ENCODE assay signal across 9 mouse cellular contexts in the genomic region with DNA sequence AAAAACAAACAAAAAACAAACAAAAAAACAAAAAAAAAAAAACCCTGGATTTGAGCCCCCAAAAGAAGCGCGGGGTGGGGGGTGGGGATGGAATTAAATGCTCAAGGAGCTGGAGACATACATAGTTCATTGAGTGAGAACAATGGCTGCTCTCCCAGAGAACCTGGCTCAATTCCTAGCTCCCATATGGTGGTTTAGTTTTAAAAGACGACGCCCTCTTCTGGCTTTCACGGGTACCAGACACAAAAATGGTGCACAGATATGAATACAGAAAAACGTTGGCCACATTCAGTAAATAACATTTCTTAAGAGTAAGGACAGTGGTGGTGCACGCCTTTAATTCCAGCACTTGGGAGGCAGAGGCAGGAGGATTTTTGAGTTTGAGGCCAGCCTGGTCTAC. TPM values are rescaled to one million over a fixed set of nuclear protein-coding genes. Genes with fewer than 3 reads are reported as not detected.
DNase-seq lines count a peak whose midpoint lies in the region; ATAC-seq and TF ChIP-seq lines count a peak whose summit lies in the region.
"Had no signal": no experiment of that assay in that cellular context is flagged by ENCODE, and none has a peak within 500 bp of the region (broad histone marks: within the 10 kb centered on the region; RNA-seq: fewer than 3 reads in every experiment).

No protein-coding gene starts in this region.

- H3K4me2 ChIP-seq in heart, embryonic 11.5 days: peak overlapping the region; percentile 88

- H3K27ac ChIP-seq in heart, embryonic 11.5 days (ENCODE audit: low read depth, low read length): no peak overlapping the region
- H3K27ac ChIP-seq in heart, embryonic 10.5 days: no peak overlapping the region
- peak overlapping the region; percentile 50; the same call in 1 of the 2 replicates for H3K27ac ChIP-seq in ES-Bruce4 (ENCODE audit: insufficient read depth, low read length)
- H3K27ac ChIP-seq in limb, embryonic 10.5 days: no peak overlapping the region
- no peak overlapping the region for H3K27ac ChIP-seq in thymus, adult 2 months (ENCODE audit: control insufficient read depth, insufficient read depth, low read length)

- no peaks in the 10 kb centered on the region; the same call in 1 of the 2 replicates for H3K36me3 ChIP-seq in heart, embryonic 11.5 days (ENCODE audit: control insufficient read depth, insufficient read depth, low read length)
- H3K36me3 ChIP-seq in heart, embryonic 10.5 days: peaks cover 4% of the 10 kb centered on the region; the same call in 1 of the 2 replicates
- H3K36me3 ChIP-seq in ES-Bruce4 (ENCODE audit: control insufficient read depth, insufficient read depth, low read length, poor library complexity, severe bottlenecking): peaks cover 16% of the 10 kb centered on the region
- H3K36me3 ChIP-seq in limb, embryonic 10.5 days: peaks cover 11% of the 10 kb centered on the region; the same call in 1 of the 2 replicates
- H3K36me3 ChIP-seq in thymus, adult 2 months (ENCODE audit: control insufficient read depth, insufficient read depth, low read length): peaks cover 6% of the 10 kb centered on the region

- ATAC-seq in heart, embryonic 11.5 days (replicated peaks; ENCODE audit: insufficient number of reproducible peaks, low FRiP score, low TSS enrichment): no peak
- peak; percentile 30; the same call in 1 of the 2 replicates for ATAC-seq in megakaryocyte progenitor cell, adult 5-6 weeks (replicated peaks; ENCODE audit: poor library complexity)

- TF ChIP-seq CTCF in ES-Bruce4 (IDR thresholded peaks at IDR 0.05; ENCODE audit: low read depth, low read length): no peak
- TF ChIP-seq CTCF in thymus, adult 2 months (IDR thresholded peaks at IDR 0.05; ENCODE audit: borderline replicate concordance, control insufficient read depth, extremely low read depth, insufficient read depth, low read length, poor library complexity): no peak

- no peak overlapping the region for H3K4me3 ChIP-seq in heart, embryonic 11.5 days (ENCODE audit: low read depth, low read length)
- no peak overlapping the region; the same call in 1 of the 2 replicates for H3K4me3 ChIP-seq in heart, embryonic 10.5 days
- H3K4me3 ChIP-seq in ES-Bruce4 (ENCODE audit: low read depth, low read length): peak overlapping the region; percentile 50
- no peak overlapping the region for H3K4me3 ChIP-seq in limb, embryonic 10.5 days
- no peak overlapping the region for H3K4me3 ChIP-seq in thymus, adult 2 months (ENCODE audit: control insufficient read depth, insufficient read depth, low read length)

- TF ChIP-seq EP300 in ES-Bruce4 (IDR thresholded peaks at IDR 0.05; ENCODE audit: insufficient read depth, low read depth, low read length): no peak

- no peak overlapping the region for H3K9ac ChIP-seq in heart, embryonic 11.5 days (ENCODE audit: low read depth, low read length)
- H3K9ac ChIP-seq in ES-Bruce4 (ENCODE audit: low read depth, poor library complexity, severe bottlenecking): peak overlapping the region; percentile 93

- no peaks in the 10 kb centered on the region for H3K4me1 ChIP-seq in heart, embryonic 11.5 days (ENCODE audit: control insufficient read depth, insufficient read depth, low read length)
- H3K4me1 ChIP-seq in heart, embryonic 10.5 days: no peaks in the 10 kb centered on the region
- peaks cover 1% of the 10 kb centered on the region for H3K4me1 ChIP-seq in ES-Bruce4 (ENCODE audit: control insufficient read depth, insufficient read depth, low read length)
- H3K4me1 ChIP-seq in limb, embryonic 10.5 days: no peaks in the 10 kb centered on the region
- no peaks in the 10 kb centered on the region for H3K4me1 ChIP-seq in thymus, adult 2 months (replicated peaks; ENCODE audit: control insufficient read depth, insufficient read depth, low read length)

- no peak for TF ChIP-seq POLR2A in ES-Bruce4 (IDR thresholded peaks at IDR 0.05; ENCODE audit: insufficient read depth, low read length)
- TF ChIP-seq POLR2A in thymus, adult 2 months (IDR thresholded peaks at IDR 0.05; ENCODE audit: control insufficient read depth, extremely low read depth, insufficient read depth, low read length, poor library complexity): no peak

- no peaks in the 10 kb centered on the region for H3K9me3 ChIP-seq in heart, embryonic 11.5 days (replicated peaks; ENCODE audit: control insufficient read depth, low read length)
- no peaks in the 10 kb centered on the region for H3K9me3 ChIP-seq in heart, embryonic 10.5 days
- H3K9me3 ChIP-seq in ES-Bruce4 (replicated peaks; ENCODE audit: control insufficient read depth, insufficient read depth, low read length, poor library complexity, severe bottlenecking): no peaks in the 10 kb centered on the region
- H3K9me3 ChIP-seq in limb, embryonic 10.5 days (replicated peaks): no peaks in the 10 kb centered on the region

- 75% methylated on average over 7 of the region's 7 CpGs for WGBS in heart, embryonic 11.5 days (ENCODE audit: insufficient replicate concordance)
- WGBS in heart, embryonic 10.5 days: 74% methylated on average over 7 of the region's 7 CpGs
- 81% methylated on average over 7 of the region's 7 CpGs for WGBS in limb, embryonic 10.5 days
- 87% methylated on average over 7 of the region's 7 CpGs for WGBS in thymus, adult 2 months

- no peak for DNase-seq in heart, embryonic 10.5 days (ENCODE audit: low spot score)
- peak; percentile 34 for DNase-seq in c-Kit-negative CD71-positive TER-119-positive erythroid progenitor cells, embryonic 14.5 days (ENCODE audit: low read depth, low spot score)
- no peak for DNase-seq in kidney, postnatal 25 days
- DNase-seq in limb, embryonic 10.5 days (ENCODE audit: low spot score): no peak
- DNase-seq in thymus, adult 2 months: no peak
- DNase-seq: adrenal gland, postnatal 25 days had no signal

- no peaks in the 10 kb centered on the region for H3K27me3 ChIP-seq in heart, embryonic 11.5 days (ENCODE audit: control insufficient read depth, insufficient read depth, low read length)
- no peaks in the 10 kb centered on the region for H3K27me3 ChIP-seq in heart, embryonic 10.5 days (ENCODE audit: insufficient read depth, poor library complexity, severe bottlenecking)
- no peaks in the 10 kb centered on the region for H3K27me3 ChIP-seq in ES-Bruce4 (ENCODE audit: control insufficient read depth, insufficient read depth, low read length, poor library complexity, severe bottlenecking)
- H3K27me3 ChIP-seq in limb, embryonic 10.5 days (ENCODE audit: low read depth, poor library complexity, severe bottlenecking): no peaks in the 10 kb centered on the region
- no peaks in the 10 kb centered on the region for H3K27me3 ChIP-seq in thymus, adult 2 months (ENCODE audit: control insufficient read depth, insufficient read depth, low read length)

RNA-seq across cellular contexts. Expression of gene Ubxn2a, which starts 1.6 kb away (rescaled TPM):
- polyA plus RNA-seq in heart, embryonic 11.5 days (2014; fragmentation: Nextera tagmentation; extraction: Ambion mirVana): 30.6 TPM in 2 replicates
- 29.6 and 30.7 TPM in 2 replicates for polyA plus RNA-seq in heart, embryonic 10.5 days (2016; fragmentation: Nextera tagmentation; extraction: Ambion mirVana)
- polyA plus RNA-seq in ES-Bruce4 (2011; ENCODE audit: insufficient read depth, insufficient read length, low read depth, missing spikeins): 50.3 and 69.4 TPM in 2 replicates
- 18.3 and 20.9 TPM in 2 replicates for total RNA-seq in megakaryocyte progenitor cell, adult 5-6 weeks (2015)
- 42.5 and 43.5 TPM in 2 replicates for total RNA-seq in megakaryocyte progenitor cell, adult 5-6 weeks (2017)
- polyA plus RNA-seq in limb, embryonic 10.5 days (2016; fragmentation: Nextera tagmentation; extraction: Ambion mirVana): 20.2 and 23.7 TPM in 2 replicates
- 3.3 and 5.9 TPM in 2 replicates for polyA plus RNA-seq in thymus, adult 2 months (2012; rRNA removed)

RNA-seq across cellular contexts. Expression of gene Atad2b, which starts 11.2 kb away (rescaled TPM):
- 11.1 and 12.8 TPM in 2 replicates for polyA plus RNA-seq in heart, embryonic 11.5 days (2014; fragmentation: Nextera tagmentation; extraction: Ambion mirVana)
- 6.7 and 8.8 TPM in 2 replicates for polyA plus RNA-seq in heart, embryonic 10.5 days (2016; fragmentation: Nextera tagmentation; extraction: Ambion mirVana)
- polyA plus RNA-seq in ES-Bruce4 (2011; ENCODE audit: insufficient read depth, insufficient read length, low read depth, missing spikeins): 28.7 and 34.1 TPM in 2 replicates
- 54.1 and 65.0 TPM in 2 replicates for total RNA-seq in megakaryocyte progenitor cell, adult 5-6 weeks (2015)
- 33.5 and 40.0 TPM in 2 replicates for total RNA-seq in megakaryocyte progenitor cell, adult 5-6 weeks (2017)
- 11.1 and 13.5 TPM in 2 replicates for polyA plus RNA-seq in limb, embryonic 10.5 days (2016; fragmentation: Nextera tagmentation; extraction: Ambion mirVana)
- 25.5 and 50.2 TPM in 2 replicates for polyA plus RNA-seq in thymus, adult 2 months (2012; rRNA removed)

RNA-seq across cellular contexts. Expression of gene Mfsd2b, which starts 31.8 kb away (rescaled TPM):
- polyA plus RNA-seq in heart, embryonic 11.5 days (2014; fragmentation: Nextera tagmentation; extraction: Ambion mirVana): 12.7 and 14.8 TPM in 2 replicates
- polyA plus RNA-seq in heart, embryonic 10.5 days (2016; fragmentation: Nextera tagmentation; extraction: Ambion mirVana): 10.9 and 13.5 TPM in 2 replicates
- 2.2 and 3.1 TPM in 2 replicates for polyA plus RNA-seq in ES-Bruce4 (2011; ENCODE audit: insufficient read depth, insufficient read length, low read depth, missing spikeins)
- 10.6 and 20.0 TPM in 2 replicates for total RNA-seq in megakaryocyte progenitor cell, adult 5-6 weeks (2015)
- 6.2 and 14.6 TPM in 2 replicates for total RNA-seq in megakaryocyte progenitor cell, adult 5-6 weeks (2017)
- 4.4 and 4.5 TPM in 2 replicates for polyA plus RNA-seq in limb, embryonic 10.5 days (2016; fragmentation: Nextera tagmentation; extraction: Ambion mirVana)
- polyA plus RNA-seq in thymus, adult 2 months (2012; rRNA removed): 2.3 and 2.7 TPM in 2 replicates
